Mouse (Mus musculus) liver, postnatal 0 days (tissue): ENCODE data around the gene Nfrkb.

Experiments used
- CTCF ChIP-seq: sonication (generic); IDR thresholded peaks from 2 replicates; pipeline ENCODE4 v1.5.1; 2016; ENCODE audit warnings: antibody characterized with exemption, low read depth
- EP300 ChIP-seq: IDR thresholded peaks from 2 replicates; pipeline ENCODE4 v1.6.1; 2016; ENCODE audit warnings: antibody characterized with exemption, low read depth, mild to moderate bottlenecking

- TF ChIP-seq CTCF (no peak), EP300 (no peak)
Measured at GRCm38 (mm10) chr9:31444236-31444635, 58.2 kb downstream of the Nfrkb start.
